Mouse (Mus musculus): ENCODE data around the gene Rptor. TPM values are rescaled to one million over a fixed set of nuclear protein-coding genes. Genes with fewer than 3 reads are reported as not detected.

Gene Rptor
- polyA plus RNA-seq, 1 experiment from 2014 or later: 9.2 TPM

- 0 out of 2 replicates have a peak overlapping the region, but pooled peaks have one; percentile 4 for H3K4me2 ChIP-seq
- no peak for ATAC-seq
- 26% methylated on average over 15 of the region's 15 CpGs for WGBS
- no peaks in the 10 kb centered on the region for H3K36me3 ChIP-seq (ENCODE audit: poor library complexity, severe bottlenecking)
- peaks cover 9% of the 10 kb centered on the region for H3K4me1 ChIP-seq
- H3K27ac ChIP-seq: no peak overlapping the region
- H3K9ac ChIP-seq: no peak overlapping the region
- H3K9me3 ChIP-seq (replicated peaks): no peaks in the 10 kb centered on the region
- H3K4me3 ChIP-seq: no peak overlapping the region
- peaks cover 7% of the 10 kb centered on the region; the same call in 1 of the 2 replicates for H3K27me3 ChIP-seq
These were observed 30.2 kb upstream of the Rptor start for GRCm38 (mm10) chr11:119572316-119573010.

GRCm38 (mm10) chr11:119576855-119577254 is 25.9 kb upstream of the Rptor start:
- Histone ChIP-seq H3K9me3 (replicated peaks) (no peaks in the 10 kb centered on the region), H3K4me1 (peaks cover 9% of the 10 kb centered on the region), H3K27me3 (no peaks in the 10 kb centered on the region), H3K4me3 (no peak overlapping the region), H3K9ac (no peak overlapping the region), H3K27ac (no peak overlapping the region), H3K36me3 (ENCODE audit: poor library complexity, severe bottlenecking) (no peaks in the 10 kb centered on the region), H3K4me2 (no peak overlapping the region)
- no peak for ATAC-seq
- 16% methylated on average over 4 of the region's 4 CpGs for WGBS

DNA sequence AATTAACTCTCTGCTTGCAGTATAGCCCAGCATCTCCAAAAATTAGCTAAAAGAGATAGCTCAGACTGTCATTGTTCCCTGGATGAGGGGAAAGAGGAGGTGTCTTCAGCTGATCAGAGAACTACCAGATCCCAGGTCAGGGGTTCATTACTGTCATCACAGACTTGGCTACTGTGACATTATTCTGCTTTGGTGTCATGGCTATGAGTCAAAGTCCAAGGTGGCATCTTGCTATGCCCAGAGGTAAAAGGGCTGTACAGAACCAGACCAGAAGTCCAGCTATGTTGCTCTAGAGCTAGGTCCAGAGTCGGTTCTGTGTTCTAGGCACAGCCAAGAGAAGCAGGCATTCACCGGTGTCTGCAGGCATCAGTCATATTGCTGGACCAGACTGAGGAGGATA is 25.0 kb upstream of the Rptor start:
- H3K4me3 ChIP-seq: no peak overlapping the region
- H3K9me3 ChIP-seq (replicated peaks): no peaks in the 10 kb centered on the region
- H3K9ac ChIP-seq: no peak overlapping the region
- H3K4me2 ChIP-seq: no peak overlapping the region
- no peaks in the 10 kb centered on the region for H3K27me3 ChIP-seq
- no peaks in the 10 kb centered on the region for H3K36me3 ChIP-seq (ENCODE audit: poor library complexity, severe bottlenecking)
- no peak for ATAC-seq
- no peak overlapping the region for H3K27ac ChIP-seq
- 92% methylated on average over 2 of the region's 2 CpGs for whole genome bisulfite sequencing
- peaks cover 4% of the 10 kb centered on the region for H3K4me1 ChIP-seq

- 74% methylated on average over 4 of the region's 4 CpGs for WGBS
- no peaks in the 10 kb centered on the region for H3K9me3 ChIP-seq (replicated peaks)
- H3K9ac ChIP-seq: no peak overlapping the region
- no peak overlapping the region for H3K4me3 ChIP-seq
- H3K27me3 ChIP-seq: no peaks in the 10 kb centered on the region
- H3K4me1 ChIP-seq: no peaks in the 10 kb centered on the region
- H3K27ac ChIP-seq: peak overlapping the region; percentile 59; the same call in 1 of the 2 replicates
- H3K4me2 ChIP-seq: no peak overlapping the region
- no peaks in the 10 kb centered on the region for H3K36me3 ChIP-seq (ENCODE audit: poor library complexity, severe bottlenecking)
- ATAC-seq: no peak
These were observed 16.2 kb upstream of the Rptor start for GRCm38 (mm10) chr11:119586511-119586910.

DNA sequence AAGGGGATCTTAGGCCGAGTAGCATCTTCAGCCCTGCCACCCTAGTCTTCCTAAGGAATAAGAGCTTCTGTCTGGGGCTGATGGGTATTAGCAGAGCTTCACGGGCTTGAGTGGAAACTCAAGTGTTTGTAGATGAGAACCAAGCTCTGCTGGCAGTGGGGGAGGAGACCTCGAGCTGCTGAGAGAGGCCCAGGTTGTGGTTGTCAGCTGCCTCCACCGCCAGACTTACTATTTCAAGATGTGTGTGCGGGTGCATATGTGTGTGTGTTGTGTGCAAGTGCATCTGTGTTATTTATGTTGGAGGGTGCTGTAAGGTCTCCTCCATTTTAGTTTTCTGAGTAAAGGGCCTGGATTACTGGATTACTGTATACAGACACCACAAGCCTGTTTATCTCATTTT is 15.6 kb upstream of the Rptor start:
- Histone ChIP-seq H3K9ac (no peak overlapping the region), H3K4me3 (no peak overlapping the region), H3K4me1 (no peaks in the 10 kb centered on the region), H3K9me3 (replicated peaks) (no peaks in the 10 kb centered on the region), H3K27me3 (no peaks in the 10 kb centered on the region), H3K4me2 (no peak overlapping the region), H3K36me3 (ENCODE audit: poor library complexity, severe bottlenecking) (no peaks in the 10 kb centered on the region), H3K27ac (no peak overlapping the region)
- no peak for ATAC-seq
- WGBS: 76% methylated on average over 5 of the region's 5 CpGs

- no peak overlapping the region for H3K4me3 ChIP-seq
- no peak overlapping the region for H3K9ac ChIP-seq
- no peak overlapping the region for H3K4me2 ChIP-seq
- 0 out of 2 replicates have a peak, but pooled peaks cover 5% of the 10 kb centered on the region for H3K27me3 ChIP-seq
- H3K4me1 ChIP-seq: peaks cover 5% of the 10 kb centered on the region
- no peaks in the 10 kb centered on the region for H3K36me3 ChIP-seq (ENCODE audit: poor library complexity, severe bottlenecking)
- no peak overlapping the region for H3K27ac ChIP-seq
- H3K9me3 ChIP-seq (replicated peaks): no peaks in the 10 kb centered on the region
- WGBS: 87% methylated on average over 7 of the region's 7 CpGs
- ATAC-seq: no peak
These were observed 13.5 kb upstream of the Rptor start for GRCm38 (mm10) chr11:119589242-119589641.

DNA sequence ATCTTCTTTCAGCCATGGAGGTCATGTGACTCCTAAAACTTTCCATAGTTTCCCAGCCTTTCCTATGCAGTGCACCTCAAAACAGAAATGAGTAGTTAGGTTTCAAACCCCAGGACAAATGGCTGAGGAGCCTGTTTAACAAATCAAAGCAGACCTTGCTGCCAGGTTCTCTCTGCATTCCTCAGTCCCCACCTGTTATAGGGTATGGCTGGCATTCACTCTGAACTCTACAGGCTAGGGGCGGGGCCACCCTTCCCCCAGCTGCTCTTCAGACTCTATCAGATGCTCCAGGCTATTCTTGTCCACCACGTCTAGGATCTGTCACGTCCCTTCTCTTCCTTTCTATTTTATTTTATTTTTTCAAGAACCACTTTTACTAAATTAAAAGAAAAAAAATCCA is 8.7 kb upstream of the Rptor start:
- Histone ChIP-seq H3K4me3 (no peak overlapping the region), H3K9me3 (replicated peaks) (no peaks in the 10 kb centered on the region), H3K27me3 (0 out of 2 replicates have a peak, but pooled peaks cover 5% of the 10 kb centered on the region), H3K9ac (no peak overlapping the region), H3K4me1 (peaks cover 5% of the 10 kb centered on the region), H3K4me2 (no peak overlapping the region), H3K27ac (no peak overlapping the region), H3K36me3 (ENCODE audit: poor library complexity, severe bottlenecking) (no peaks in the 10 kb centered on the region)
- WGBS: 38% methylated on average over 3 of the region's 3 CpGs
- ATAC-seq: no peak

DNA sequence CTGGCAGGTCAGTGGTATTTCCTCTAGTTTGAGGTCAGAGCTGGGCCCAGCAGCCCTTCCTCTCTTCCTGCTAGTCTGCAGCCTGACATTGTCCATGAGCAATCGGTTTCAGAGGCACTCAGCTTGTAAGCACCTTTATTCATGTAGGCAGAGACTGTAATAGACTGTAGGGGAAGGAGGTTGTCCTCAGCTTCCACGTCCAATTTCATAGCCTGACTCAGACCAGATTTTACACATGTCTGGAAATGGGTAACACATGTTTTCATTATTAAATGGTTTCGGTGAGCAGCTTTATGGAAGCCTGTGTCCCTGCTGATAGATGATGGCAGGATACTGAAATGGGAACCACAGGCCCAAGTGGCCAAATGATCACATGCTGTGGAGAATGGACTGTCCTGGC is 3.8 kb upstream of the Rptor start:
- H3K27me3 ChIP-seq: no peaks in the 10 kb centered on the region
- H3K9ac ChIP-seq: no peak overlapping the region
- H3K4me2 ChIP-seq: no peak overlapping the region
- WGBS: 68% methylated on average over 3 of the region's 3 CpGs
- no peaks in the 10 kb centered on the region for H3K9me3 ChIP-seq (replicated peaks)
- peaks cover 4% of the 10 kb centered on the region for H3K4me1 ChIP-seq
- no peak overlapping the region for H3K4me3 ChIP-seq
- H3K27ac ChIP-seq: no peak overlapping the region
- ATAC-seq: no peak
- H3K36me3 ChIP-seq (ENCODE audit: poor library complexity, severe bottlenecking): no peaks in the 10 kb centered on the region

DNA sequence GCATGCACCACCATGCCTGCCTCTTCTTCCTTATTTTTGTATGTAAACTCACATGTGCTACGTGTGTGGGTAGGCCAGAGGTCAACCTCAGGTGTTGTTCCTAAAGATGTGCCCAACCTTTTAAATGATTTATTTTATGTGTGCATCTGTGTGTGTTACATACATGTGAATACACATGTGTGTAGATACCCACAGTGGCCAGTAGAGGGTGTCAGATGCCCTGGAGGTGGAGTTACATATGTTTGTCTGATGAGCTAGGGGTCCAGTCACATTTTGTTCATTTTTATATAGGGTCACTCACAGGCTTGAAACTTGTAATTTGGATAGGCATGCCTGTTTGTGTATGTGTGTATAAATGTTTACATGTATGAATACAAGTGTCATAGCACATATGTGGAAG is 2.4 kb upstream of the Rptor start:
- ATAC-seq: no peak
- Histone ChIP-seq H3K9me3 (replicated peaks) (no peaks in the 10 kb centered on the region), H3K9ac (no peak overlapping the region), H3K4me1 (peaks cover 12% of the 10 kb centered on the region), H3K27me3 (no peaks in the 10 kb centered on the region), H3K4me3 (no peak overlapping the region), H3K27ac (no peak overlapping the region), H3K36me3 (ENCODE audit: poor library complexity, severe bottlenecking) (no peaks in the 10 kb centered on the region), H3K4me2 (no peak overlapping the region)
- 87% methylated on average over 1 of the region's 1 CpGs for WGBS

GRCm38 (mm10) chr11:119602177-119602700 is 466 bp upstream of the Rptor start:
- peak overlapping the region; percentile 99 for H3K4me3 ChIP-seq
- H3K9me3 ChIP-seq (replicated peaks): no peaks in the 10 kb centered on the region
- H3K27ac ChIP-seq: no peak overlapping the region
- ATAC-seq: no peak; the same call in 1 of the 2 replicates
- peak overlapping the region; percentile 95; the same call in 1 of the 2 replicates for H3K9ac ChIP-seq
- H3K4me2 ChIP-seq: peak overlapping the region; percentile 91
- no peaks in the 10 kb centered on the region for H3K27me3 ChIP-seq
- WGBS: 36% methylated on average over 10 of the region's 10 CpGs
- H3K4me1 ChIP-seq: peaks cover 12% of the 10 kb centered on the region
- H3K36me3 ChIP-seq (ENCODE audit: poor library complexity, severe bottlenecking): 0 out of 2 replicates have a peak, but pooled peaks cover 4% of the 10 kb centered on the region

DNA sequence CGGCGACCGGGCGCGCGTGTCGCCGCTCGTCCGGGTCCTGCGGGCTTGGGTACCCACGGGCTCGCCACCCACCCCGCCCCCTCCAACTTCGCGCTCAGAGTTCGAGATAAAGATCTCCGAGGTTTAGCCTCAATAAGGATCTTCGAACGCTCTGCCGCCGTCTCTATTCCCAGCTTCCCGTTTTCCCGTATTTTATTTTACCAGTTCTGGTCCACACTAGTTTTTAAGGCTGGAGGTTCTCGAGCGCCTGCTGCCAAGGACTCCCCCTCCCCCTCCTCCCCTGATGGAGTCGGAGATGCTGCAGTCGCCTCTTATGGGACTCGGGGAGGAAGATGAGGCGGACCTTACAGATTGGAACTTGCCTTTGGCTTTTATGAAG is 811 bp downstream of the Rptor start:
- peak overlapping the region; percentile 99 for H3K4me3 ChIP-seq
- H3K9me3 ChIP-seq (replicated peaks): no peaks in the 10 kb centered on the region
- no peak for ATAC-seq
- peak overlapping the region; percentile 75; the same call in 1 of the 2 replicates for H3K27ac ChIP-seq
- H3K36me3 ChIP-seq (ENCODE audit: poor library complexity, severe bottlenecking): 0 out of 2 replicates have a peak, but pooled peaks cover 12% of the 10 kb centered on the region
- H3K9ac ChIP-seq: peak overlapping the region; percentile 95
- peaks cover 12% of the 10 kb centered on the region for H3K4me1 ChIP-seq
- H3K4me2 ChIP-seq: peak overlapping the region; percentile 91
- WGBS: under 1% methylated on average over 20 of the region's 30 CpGs
- H3K27me3 ChIP-seq: no peaks in the 10 kb centered on the region

DNA sequence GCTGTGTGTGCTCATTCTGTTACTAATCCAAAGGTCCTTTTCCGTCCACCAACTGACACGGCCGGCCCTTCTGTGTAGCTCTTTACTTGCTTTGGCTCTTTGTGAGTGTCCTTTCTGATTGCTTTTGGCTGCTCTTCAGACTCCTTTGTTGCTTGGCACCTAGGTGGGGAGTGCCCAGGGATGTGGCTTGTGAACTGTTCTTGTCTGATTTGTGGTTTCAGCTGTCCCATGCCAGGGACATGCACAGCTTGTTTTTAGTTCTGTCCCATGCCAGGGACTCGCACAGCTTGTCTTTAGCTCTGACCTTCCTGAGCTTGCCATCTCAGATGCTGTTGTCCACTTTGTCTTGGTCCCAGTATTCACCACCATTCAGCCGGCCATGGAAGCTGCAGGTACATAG is 4.8 kb downstream of the Rptor start:
- Histone ChIP-seq H3K4me3 (no peak overlapping the region), H3K4me2 (no peak overlapping the region), H3K9ac (no peak overlapping the region), H3K4me1 (peaks cover 12% of the 10 kb centered on the region), H3K36me3 (ENCODE audit: poor library complexity, severe bottlenecking) (0 out of 2 replicates have a peak, but pooled peaks cover 12% of the 10 kb centered on the region), H3K9me3 (replicated peaks) (no peaks in the 10 kb centered on the region), H3K27ac (no peak overlapping the region), H3K27me3 (no peaks in the 10 kb centered on the region)
- no peak for ATAC-seq
- 88% methylated on average over 5 of the region's 5 CpGs for WGBS

All from forebrain, embryonic 13.5 days (tissue).